Mouse (Mus musculus) liver, postnatal 0 days (tissue): Measurements from ENCODE around the gene Ephb1.

Experiments
- CTCF ChIP-seq: sonication (generic); IDR thresholded peaks from 2 replicates; pipeline ENCODE4 v1.5.1; 2016; ENCODE audit warnings: antibody characterized with exemption, low read depth
- EP300 ChIP-seq: IDR thresholded peaks from 2 replicates; pipeline ENCODE4 v1.6.1; 2016; ENCODE audit warnings: antibody characterized with exemption, low read depth, mild to moderate bottlenecking

DNA sequence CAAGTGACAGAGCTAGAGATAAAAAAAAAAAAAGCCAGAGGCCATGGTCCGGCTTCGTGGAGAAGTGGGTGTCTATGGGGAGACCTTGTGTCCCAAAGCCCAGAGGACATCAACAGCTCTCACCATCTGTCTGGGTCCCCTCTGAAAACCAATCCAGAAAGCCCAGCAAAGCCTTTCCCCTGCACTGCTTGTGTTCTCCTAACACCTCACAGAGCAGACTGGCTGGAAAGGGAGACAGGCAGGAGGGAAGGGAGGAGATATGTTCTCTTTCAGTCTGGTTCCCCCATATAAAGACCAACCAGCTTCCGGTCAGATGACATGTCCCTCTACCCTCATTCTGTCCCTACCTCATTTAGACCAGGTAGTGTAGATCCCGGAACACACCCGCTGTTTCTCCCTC is 3.3 kb downstream of the Ephb1 start:
- TF ChIP-seq CTCF: no peak
- TF ChIP-seq EP300: no peak
